8 mouse cellular contexts compared by ENCODE assay signal in the genomic region with DNA sequence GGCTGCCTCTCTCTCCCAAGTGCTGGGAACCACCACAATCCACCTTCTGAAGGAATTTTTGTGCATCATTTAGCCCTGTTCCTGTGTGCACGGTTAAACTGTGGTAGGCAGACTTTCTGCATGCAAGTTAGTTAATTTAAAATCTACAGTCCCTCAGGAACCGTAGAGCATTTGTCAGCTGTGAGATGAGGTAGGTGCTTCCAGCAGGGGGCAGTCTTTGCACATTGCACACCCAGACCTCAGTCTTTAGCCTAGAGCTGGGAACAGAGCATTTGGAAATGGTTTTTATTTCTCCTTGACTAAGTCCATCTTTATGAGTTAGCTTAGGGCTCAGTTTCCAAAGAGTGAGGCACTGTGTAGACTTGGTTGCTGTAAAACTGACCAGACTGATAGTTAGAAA. TPM values are rescaled to one million over a fixed set of nuclear protein-coding genes. Genes with fewer than 3 reads are reported as not detected.
DNase-seq lines count a peak whose midpoint lies in the region.

No protein-coding gene starts in this region.

- intact Hi-C loops in left cerebral cortex, postnatal 4 days (cut with DNase I): no loop called here

- DNase-seq in ovary, postnatal 14 days (ENCODE audit: low spot score): peak; percentile 37
- no peak for DNase-seq in ovary, adult 18-20 months (ENCODE audit: low spot score)
- DNase-seq in adipocyte (ENCODE audit: low spot score): peak; percentile 72
- peak; percentile 79 for DNase-seq in embryo, embryonic 10 days (ENCODE audit: low spot score)
- DNase-seq in heart, postnatal 4 days: peak; percentile 79
- DNase-seq in left cerebral cortex, postnatal 4 days: peak; percentile 65
- DNase-seq in right cerebral cortex, adult 18-20 months: peak; percentile 63
- DNase-seq in urinary bladder, adult 2 months (ENCODE audit: low spot score): no peak

RNA-seq across cellular contexts. Expression of a gene that starts 14.5 kb away (rescaled TPM):
- 1 to 10 TPM; 1.2 to 1.7 TPM for total RNA-seq in heart, postnatal 4 days (2021)
- 10 to 100 TPM; 15.3 to 17.9 TPM for total RNA-seq in left cerebral cortex, postnatal 4 days (2021)
- polyA plus RNA-seq in urinary bladder, adult 2 months (2012; rRNA removed): 0.07 and 0.11 TPM in 2 replicates

RNA-seq across cellular contexts. Expression of a gene that starts 49.5 kb away (rescaled TPM):
- 10 to 100 TPM; 53.9 to 54.3 TPM for total RNA-seq in heart, postnatal 4 days (2021)
- total RNA-seq in left cerebral cortex, postnatal 4 days (2021): 10 to 100 TPM; 57.8 to 61.9 TPM
- 33.2 and 41.7 TPM in 2 replicates for polyA plus RNA-seq in urinary bladder, adult 2 months (2012; rRNA removed)

Comparison
In these comparisons a context has a peak if more than half of its experiments do, and no peak if none do; other contexts are left out.
1. DNase-seq: peak in ovary, postnatal 14 days (single experiment), adipocyte (single experiment), embryo, embryonic 10 days (single experiment), heart, postnatal 4 days (single experiment), left cerebral cortex, postnatal 4 days (single experiment) and right cerebral cortex, adult 18-20 months (single experiment); none in ovary, adult 18-20 months (single experiment) and urinary bladder, adult 2 months (single experiment).
2. RNA of a gene that starts 14.5 kb away (total RNA-seq): 15.3 to 17.9 TPM in left cerebral cortex, postnatal 4 days; 1.2 to 1.7 TPM in heart, postnatal 4 days; every median in the first group is over 4 times any median in the second.